Mouse (Mus musculus): ENCODE data around the gene Sdhaf4. TPM values are rescaled to one million over a fixed set of nuclear protein-coding genes. Genes with fewer than 3 reads are reported as not detected.
A peak's percentile ranks its signal among the peaks of the same experiment; 100 is the strongest.

Gene Sdhaf4
- polyA plus RNA-seq (2015; fragmentation: Nextera tagmentation; extraction: Ambion mirVana), result 93.8 and 103 TPM in 2 replicates

- ATAC-seq (ENCODE audit: low read depth), result peak; percentile 96
- peak within 1 kb of the TSS; percentile 68 for H3K9ac ChIP-seq
- WGBS, result 1% methylated on average over 47 of the region's 47 CpGs
Observed at GRCm38 (mm10) chr1:24005070-24005804, at the start of gene Sdhaf4. Gene Sdhaf4 (minus strand): TSS chr1:24005656.

GRCm38 (mm10) chr1:24046730-24047510, 41.5 kb upstream of the Sdhaf4 start:
- Histone ChIP-seq H3K4me2 (no peak overlapping the region), H3K36me3 (peaks cover 10% of the 10 kb centered on the region), H3K4me1 (replicated peaks) (no peaks in the 10 kb centered on the region), H3K9me3 (no peaks in the 10 kb centered on the region), H3K27ac (replicated peaks) (no peak overlapping the region), H3K9ac (no peak overlapping the region), H3K27me3 (no peaks in the 10 kb centered on the region), H3K4me3 (no peak overlapping the region)
- ATAC-seq (ENCODE audit: low read depth), result no peak
- WGBS, result 78% methylated on average over 6 of the region's 6 CpGs

More at GRCm38 (mm10) chr1:24005070-24005804, at the start of gene Sdhaf4:
- H3K36me3 ChIP-seq, result peaks cover 18% of the 10 kb centered on the region
- H3K27ac ChIP-seq (replicated peaks), result peak within 1 kb of the TSS; percentile 90
- no peaks in the 10 kb centered on the region for H3K27me3 ChIP-seq
- peaks cover 11% of the 10 kb centered on the region for H3K4me1 ChIP-seq (replicated peaks)
- peak within 1 kb of the TSS; percentile 48 for H3K4me3 ChIP-seq
- peak within 1 kb of the TSS; percentile 64 for H3K4me2 ChIP-seq
- H3K9me3 ChIP-seq, result no peaks in the 10 kb centered on the region

DNA sequence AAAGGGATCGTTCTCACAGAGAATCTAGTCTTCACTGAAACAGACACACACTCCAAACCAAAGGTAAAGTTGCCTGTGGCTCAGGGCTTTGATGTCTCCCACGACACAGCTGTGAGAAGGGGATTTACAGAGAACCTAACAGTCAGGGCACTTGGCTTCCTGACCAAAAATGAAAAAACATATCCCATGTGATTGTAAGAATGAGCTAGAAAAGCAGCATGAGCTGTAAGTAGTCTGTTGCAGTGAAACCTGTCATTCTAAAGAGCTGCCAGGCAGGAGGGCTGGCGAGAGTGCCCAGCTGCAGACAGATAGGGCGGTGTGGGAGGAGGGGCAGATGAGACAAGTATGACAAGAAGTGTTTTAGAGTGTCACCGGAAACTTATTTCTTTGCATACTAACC, 40.2 kb upstream of the Sdhaf4 start:
- Histone ChIP-seq H3K4me1 (replicated peaks) (no peaks in the 10 kb centered on the region), H3K9me3 (no peaks in the 10 kb centered on the region), H3K4me2 (no peak overlapping the region), H3K36me3 (peaks cover 9% of the 10 kb centered on the region), H3K4me3 (no peak overlapping the region), H3K27me3 (no peaks in the 10 kb centered on the region), H3K9ac (no peak overlapping the region), H3K27ac (replicated peaks) (no peak overlapping the region)
- no peak for ATAC-seq (ENCODE audit: low read depth)
- 84% methylated on average over 5 of the region's 5 CpGs for WGBS

DNA sequence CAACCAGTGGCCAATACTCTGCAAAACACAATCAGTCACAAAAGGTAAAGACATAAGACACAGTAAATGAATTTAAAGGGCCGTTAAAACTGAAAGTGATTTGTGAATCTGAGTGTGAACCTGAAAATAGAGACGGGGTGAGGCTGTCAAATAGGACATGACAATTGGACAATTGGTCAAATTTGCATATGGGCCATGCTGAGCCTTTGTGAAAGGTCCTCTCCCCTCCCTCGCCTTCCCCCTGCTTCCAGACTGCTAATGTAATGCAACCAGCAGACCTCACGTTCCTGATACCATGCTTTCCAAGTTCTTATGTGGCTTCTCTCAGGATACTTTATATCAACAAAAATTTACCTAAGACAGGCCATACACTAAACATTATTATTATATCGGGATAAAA, 37.6 kb upstream of the Sdhaf4 start:
- Histone ChIP-seq H3K9ac (no peak overlapping the region), H3K4me3 (no peak overlapping the region), H3K4me2 (no peak overlapping the region), H3K36me3 (peaks cover 9% of the 10 kb centered on the region), H3K4me1 (replicated peaks) (no peaks in the 10 kb centered on the region), H3K27ac (replicated peaks) (no peak overlapping the region), H3K9me3 (no peaks in the 10 kb centered on the region), H3K27me3 (no peaks in the 10 kb centered on the region)
- no peak for ATAC-seq (ENCODE audit: low read depth)
- 41% methylated on average over 5 of the region's 5 CpGs for WGBS

GRCm38 (mm10) chr1:24033759-24034423, 28.4 kb upstream of the Sdhaf4 start:
- Histone ChIP-seq H3K4me1 (replicated peaks) (no peaks in the 10 kb centered on the region), H3K27ac (replicated peaks) (no peak overlapping the region), H3K4me2 (no peak overlapping the region), H3K36me3 (peaks cover 18% of the 10 kb centered on the region), H3K9me3 (no peaks in the 10 kb centered on the region), H3K27me3 (no peaks in the 10 kb centered on the region), H3K9ac (no peak overlapping the region), H3K4me3 (no peak overlapping the region)
- 94% methylated on average over 2 of the region's 2 CpGs for WGBS
- ATAC-seq (ENCODE audit: low read depth), result no peak

DNA sequence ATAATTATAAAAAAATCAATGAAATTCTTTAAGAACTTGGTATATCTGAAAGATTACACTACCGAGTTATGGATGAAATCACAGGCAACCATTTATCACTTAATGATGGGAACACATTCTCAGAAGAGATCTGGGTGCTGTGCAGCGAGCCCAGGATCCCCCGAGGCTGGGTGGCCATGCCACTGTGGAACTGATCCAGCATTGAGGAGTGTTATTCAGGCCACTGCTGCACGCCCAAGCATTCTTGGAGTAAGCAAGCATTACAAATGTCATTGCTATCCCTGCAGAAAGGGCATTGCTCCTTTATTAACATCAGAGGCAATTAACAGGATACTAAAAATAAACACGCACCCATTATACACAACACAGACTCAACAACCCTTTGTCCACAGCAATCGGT, 5.4 kb upstream of the Sdhaf4 start:
- H3K9ac ChIP-seq, result no peak overlapping the region
- H3K36me3 ChIP-seq, result peaks cover 30% of the 10 kb centered on the region
- no peaks in the 10 kb centered on the region for H3K9me3 ChIP-seq
- no peak overlapping the region for H3K4me3 ChIP-seq
- no peak overlapping the region for H3K4me2 ChIP-seq
- no peak for ATAC-seq (ENCODE audit: low read depth)
- H3K27me3 ChIP-seq, result no peaks in the 10 kb centered on the region
- H3K27ac ChIP-seq (replicated peaks), result no peak overlapping the region
- no peaks in the 10 kb centered on the region for H3K4me1 ChIP-seq (replicated peaks)
- WGBS, result 84% methylated on average over 6 of the region's 6 CpGs

DNA sequence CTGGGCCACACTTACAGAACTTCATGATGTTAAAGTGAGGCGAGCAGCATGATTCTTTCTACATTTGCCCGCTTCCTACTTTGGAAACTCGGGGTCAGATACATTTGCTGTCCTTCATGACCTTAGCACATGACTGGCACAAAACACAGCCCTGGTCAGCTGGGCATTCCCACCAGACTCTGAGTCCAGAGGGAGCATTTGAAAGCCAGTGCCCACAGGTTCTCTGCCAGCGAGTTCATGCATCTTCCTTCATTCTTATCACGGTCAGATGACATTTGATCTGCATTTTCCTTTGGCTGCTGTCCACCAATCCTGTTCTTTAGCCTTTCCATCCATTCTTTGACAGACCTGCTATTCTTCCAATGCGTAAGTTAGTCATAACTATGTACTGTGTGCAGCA, 4.6 kb upstream of the Sdhaf4 start:
- no peak overlapping the region for H3K4me3 ChIP-seq
- peaks cover 30% of the 10 kb centered on the region for H3K36me3 ChIP-seq
- H3K9ac ChIP-seq, result no peak overlapping the region
- no peaks in the 10 kb centered on the region for H3K27me3 ChIP-seq
- 92% methylated on average over 6 of the region's 6 CpGs for whole genome bisulfite sequencing
- no peak overlapping the region for H3K4me2 ChIP-seq
- H3K9me3 ChIP-seq, result no peaks in the 10 kb centered on the region
- H3K4me1 ChIP-seq (replicated peaks), result no peaks in the 10 kb centered on the region
- no peak overlapping the region for H3K27ac ChIP-seq (replicated peaks)
- no peak for ATAC-seq (ENCODE audit: low read depth)

GRCm38 (mm10) chr1:24007621-24008020, 2.2 kb upstream of the Sdhaf4 start:
- H3K27me3 ChIP-seq, result no peaks in the 10 kb centered on the region
- H3K4me2 ChIP-seq, result no peak overlapping the region
- H3K9me3 ChIP-seq, result no peaks in the 10 kb centered on the region
- no peak overlapping the region for H3K9ac ChIP-seq
- WGBS, result 87% methylated on average over 8 of the region's 8 CpGs
- no peak overlapping the region for H3K4me3 ChIP-seq
- H3K36me3 ChIP-seq, result peaks cover 12% of the 10 kb centered on the region
- no peak overlapping the region for H3K27ac ChIP-seq (replicated peaks)
- ATAC-seq (ENCODE audit: low read depth), result no peak
- peaks cover 11% of the 10 kb centered on the region for H3K4me1 ChIP-seq (replicated peaks)

GRCm38 (mm10) chr1:23999318-23999717, 6.1 kb downstream of the Sdhaf4 start:
- Histone ChIP-seq H3K4me1 (replicated peaks) (peaks cover 4% of the 10 kb centered on the region), H3K4me3 (no peak overlapping the region), H3K27me3 (no peaks in the 10 kb centered on the region), H3K36me3 (peaks cover 47% of the 10 kb centered on the region), H3K9me3 (no peaks in the 10 kb centered on the region), H3K4me2 (no peak overlapping the region), H3K9ac (no peak overlapping the region), H3K27ac (replicated peaks) (no peak overlapping the region)
- no peak for ATAC-seq (ENCODE audit: low read depth)
- WGBS, result 88% methylated on average over 5 of the region's 5 CpGs

- no peak overlapping the region for H3K27ac ChIP-seq (replicated peaks)
- H3K9ac ChIP-seq, result no peak overlapping the region
- no peak overlapping the region for H3K4me2 ChIP-seq
- H3K27me3 ChIP-seq, result no peaks in the 10 kb centered on the region
- no peaks in the 10 kb centered on the region for H3K9me3 ChIP-seq
- H3K4me3 ChIP-seq, result no peak overlapping the region
- no peaks in the 10 kb centered on the region; the same call in 1 of the 2 replicates for H3K4me1 ChIP-seq (replicated peaks)
- WGBS, result 96% methylated on average over 7 of the region's 7 CpGs
- H3K36me3 ChIP-seq, result peaks cover 47% of the 10 kb centered on the region
- no peak for ATAC-seq (ENCODE audit: low read depth)
Observed at GRCm38 (mm10) chr1:23998866-23999265, 6.6 kb downstream of the Sdhaf4 start.

GRCm38 (mm10) chr1:23998120-23998810, 7.2 kb downstream of the Sdhaf4 start:
- Histone ChIP-seq H3K4me3 (no peak overlapping the region), H3K9ac (no peak overlapping the region), H3K9me3 (no peaks in the 10 kb centered on the region), H3K4me1 (replicated peaks) (no peaks in the 10 kb centered on the region), H3K4me2 (no peak overlapping the region), H3K27ac (replicated peaks) (no peak overlapping the region), H3K36me3 (peaks cover 47% of the 10 kb centered on the region), H3K27me3 (no peaks in the 10 kb centered on the region)
- ATAC-seq (ENCODE audit: low read depth), result no peak
- 92% methylated on average over 7 of the region's 7 CpGs for WGBS

DNA sequence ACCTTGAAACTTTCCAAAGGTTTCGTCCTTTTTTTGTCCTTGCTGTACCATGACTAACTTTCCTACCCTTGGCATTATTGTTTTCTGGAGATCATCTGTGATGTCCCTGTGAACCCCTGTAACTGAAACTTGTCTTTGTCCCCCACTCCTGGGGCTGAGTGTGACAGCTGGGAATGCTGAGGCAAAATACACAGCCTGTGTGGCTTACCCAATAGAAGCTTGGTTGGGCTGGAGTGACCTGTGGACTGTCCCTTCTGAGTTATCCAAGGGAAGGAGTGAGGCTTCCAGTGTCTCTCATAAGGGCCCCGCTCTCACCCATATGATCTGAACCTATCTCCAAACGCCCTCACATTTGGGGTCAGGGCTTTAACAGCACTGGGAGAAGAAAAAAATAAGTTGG, 8.0 kb downstream of the Sdhaf4 start:
- Histone ChIP-seq H3K4me2 (no peak overlapping the region), H3K4me1 (replicated peaks) (no peaks in the 10 kb centered on the region), H3K36me3 (peaks cover 43% of the 10 kb centered on the region), H3K9ac (no peak overlapping the region), H3K27me3 (no peaks in the 10 kb centered on the region), H3K27ac (replicated peaks) (no peak overlapping the region), H3K9me3 (no peaks in the 10 kb centered on the region), H3K4me3 (no peak overlapping the region)
- ATAC-seq (ENCODE audit: low read depth), result no peak
- 87% methylated on average over 3 of the region's 3 CpGs for WGBS
